Mouse (Mus musculus) adrenal gland, adult 18-20 months (tissue): ENCODE measurements around the gene Ppfia4. TPM values are rescaled to one million over a fixed set of nuclear protein-coding genes. Genes with fewer than 3 reads are reported as not detected.

Experiments used
- DNase-seq, 2 experiments: peaks; one replicate each; pipeline ENCODE4 v3.0.0; 2021 to 2022; ENCODE audit warnings: low spot score in 2 of 2
- total RNA-seq, 2 experiments: library from RNA; stranded (reverse); gene quantifications; 1 replicate in 1 of 2; 2 replicates in 1 of 2; pipeline ENCODE4 v1.2.3; 2021

Gene Ppfia4
- total RNA-seq, 2 experiments from 2014 or later = 1.4 TPM

GRCm38 (mm10) chr1:134339757-134340619, 7.3 kb upstream of the Ppfia4 start:
- DNase-seq = peak in 1 of 2 experiments; percentile 3

- peak in 1 of 2 experiments; percentile 6 for DNase-seq
Measured at GRCm38 (mm10) chr1:134339162-134339561, 6.4 kb upstream of the Ppfia4 start.

GRCm38 (mm10) chr1:134336958-134337710, 4.4 kb upstream of the Ppfia4 start:
- DNase-seq = peak in 1 of 2 experiments; percentile 14

GRCm38 (mm10) chr1:134335924-134336810, 3.4 kb upstream of the Ppfia4 start:
- peak in 1 of 2 experiments; percentile 15 for DNase-seq

GRCm38 (mm10) chr1:134335211-134335923, 2.6 kb upstream of the Ppfia4 start:
- peak in 1 of 2 experiments; percentile 12 for DNase-seq

GRCm38 (mm10) chr1:134334111-134334827, 1.5 kb upstream of the Ppfia4 start:
- no peak for DNase-seq

- peak in 1 of 2 experiments; percentile 16 for DNase-seq
Measured at GRCm38 (mm10) chr1:134333371-134334110, 813 bp upstream of the Ppfia4 start.

GRCm38 (mm10) chr1:134331879-134332635, 671 bp downstream of the Ppfia4 start:
- peak; percentile 70 to 75 for DNase-seq

GRCm38 (mm10) chr1:134326841-134327346, 5.8 kb downstream of the Ppfia4 start:
- DNase-seq = no peak

GRCm38 (mm10) chr1:134322591-134322990, 10.1 kb downstream of the Ppfia4 start:
- DNase-seq = no peak

GRCm38 (mm10) chr1:134320691-134321301, 11.9 kb downstream of the Ppfia4 start:
- DNase-seq = no peak

- DNase-seq = no peak
Measured at GRCm38 (mm10) chr1:134318261-134318660, 14.5 kb downstream of the Ppfia4 start.

GRCm38 (mm10) chr1:134316361-134316760, 16.4 kb downstream of the Ppfia4 start:
- DNase-seq = no peak

- no peak for DNase-seq
Measured at GRCm38 (mm10) chr1:134315181-134315580, 17.5 kb downstream of the Ppfia4 start.

- DNase-seq = no peak
Measured at GRCm38 (mm10) chr1:134311760-134312159, 21.0 kb downstream of the Ppfia4 start.

GRCm38 (mm10) chr1:134310729-134311128, 22.0 kb downstream of the Ppfia4 start:
- DNase-seq = no peak

GRCm38 (mm10) chr1:134310291-134310690, 22.4 kb downstream of the Ppfia4 start:
- DNase-seq = no peak
